Mouse (Mus musculus) T-helper 1 cell (primary cell): ENCODE measurements at regions not wholly inside any gene's neighbourhood (a gene's known extent, or its start where the extent isn't known, plus 50 kb on each side); places are given as distances from the start of the nearest gene placed in this dataset.
"Not testable (repeated sequence)": the region's sequence is repeated elsewhere in the genome, so short reads cannot be mapped to it uniquely, and the experiment has no call there.

Experiments
- in situ Hi-C: fragments of 300-600 bp; cut with MboI, MseI; formaldehyde crosslinking; loops from one replicate; pipeline ENCODE4 v1.15.1; 2025; ENCODE audit warnings: high pct_unique_total_duplicates

- in situ Hi-C loops: not testable (repeated sequence)
These were observed 766.3 kb downstream of the Dad1 start for GRCm38 (mm10) chr14:53487611-53488010.

- in situ Hi-C loops: loop anchor here (5.0 to 25.0 kb wide), 2 partner anchors 692 to 713 kb away; no protein-coding TSS in a partner anchor
These were observed 779.7 kb downstream of the Dad1 start for GRCm38 (mm10) chr14:53474170-53474569.

- in situ Hi-C loops: loop anchor here (25.0 kb wide), 1 partner anchor 727 kb away; no protein-coding TSS in a partner anchor
These were observed 793.1 kb downstream of the Dad1 start for GRCm38 (mm10) chr14:53460790-53461189.

- in situ Hi-C loops: loop anchor here (25.0 kb wide), 1 partner anchor 733 kb away; no protein-coding TSS in a partner anchor
These were observed 799.9 kb downstream of the Dad1 start for GRCm38 (mm10) chr14:53454001-53454400.

- in situ Hi-C loops: loop anchor here (5.0 kb wide), 1 partner anchor 697 kb away; no protein-coding TSS in a partner anchor
These were observed 814.3 kb downstream of the Dad1 start for GRCm38 (mm10) chr14:53439643-53440042.

- in situ Hi-C loops: not testable (repeated sequence)
These were observed 823.8 kb downstream of the Dad1 start for GRCm38 (mm10) chr14:53430130-53430529.

- in situ Hi-C loops: not testable (repeated sequence)
These were observed 825.5 kb downstream of the Dad1 start for GRCm38 (mm10) chr14:53428447-53428846.

- in situ Hi-C loops: not testable (repeated sequence)
These were observed 826.3 kb downstream of the Dad1 start for GRCm38 (mm10) chr14:53427636-53428035.

GRCm38 (mm10) chr14:53416955-53417354, 836.9 kb downstream of the Dad1 start:
- in situ Hi-C loops: loop anchor here (5.0 kb wide), 1 partner anchor 705 kb away; no protein-coding TSS in a partner anchor

- in situ Hi-C loops: not testable (repeated sequence)
These were observed 846.2 kb downstream of the Dad1 start for GRCm38 (mm10) chr14:53407500-53408227.

GRCm38 (mm10) chr14:53390307-53390706, 863.6 kb downstream of the Dad1 start:
- in situ Hi-C loops: not testable (repeated sequence)

GRCm38 (mm10) chr14:53374591-53374990, 879.0 kb upstream of the Olfr1507 start:
- in situ Hi-C loops: not testable (repeated sequence)

- in situ Hi-C loops: not testable (repeated sequence)
These were observed 878.4 kb upstream of the Olfr1507 start for GRCm38 (mm10) chr14:53373777-53374468.

- in situ Hi-C loops: no loop called here
These were observed 874.2 kb upstream of the Olfr1507 start for GRCm38 (mm10) chr14:53369776-53370175.

- in situ Hi-C loops: not testable (repeated sequence)
These were observed 871.9 kb upstream of the Olfr1507 start for GRCm38 (mm10) chr14:53367420-53367819.

GRCm38 (mm10) chr14:53363995-53364394, 868.4 kb upstream of the Olfr1507 start:
- in situ Hi-C loops: not testable (repeated sequence)

- in situ Hi-C loops: not testable (repeated sequence)
These were observed 866.5 kb upstream of the Olfr1507 start for GRCm38 (mm10) chr14:53362054-53362453.

- in situ Hi-C loops: not testable (repeated sequence)
These were observed 861.9 kb upstream of the Olfr1507 start for GRCm38 (mm10) chr14:53357498-53357897.

GRCm38 (mm10) chr14:53356783-53357182, 861.2 kb upstream of the Olfr1507 start:
- in situ Hi-C loops: not testable (repeated sequence)

- in situ Hi-C loops: loop anchor here (5.0 kb wide), 1 partner anchor 304 kb away; no protein-coding TSS in a partner anchor
These were observed 855.9 kb upstream of the Olfr1507 start for GRCm38 (mm10) chr14:53351457-53351856.

- in situ Hi-C loops: loop anchor here (5.0 kb wide), 1 partner anchor 303 kb away; no protein-coding TSS in a partner anchor
These were observed 855.2 kb upstream of the Olfr1507 start for GRCm38 (mm10) chr14:53350780-53351179.

GRCm38 (mm10) chr14:53349111-53349510, 853.6 kb upstream of the Olfr1507 start:
- in situ Hi-C loops: not testable (repeated sequence)
